In the genomic region with DNA sequence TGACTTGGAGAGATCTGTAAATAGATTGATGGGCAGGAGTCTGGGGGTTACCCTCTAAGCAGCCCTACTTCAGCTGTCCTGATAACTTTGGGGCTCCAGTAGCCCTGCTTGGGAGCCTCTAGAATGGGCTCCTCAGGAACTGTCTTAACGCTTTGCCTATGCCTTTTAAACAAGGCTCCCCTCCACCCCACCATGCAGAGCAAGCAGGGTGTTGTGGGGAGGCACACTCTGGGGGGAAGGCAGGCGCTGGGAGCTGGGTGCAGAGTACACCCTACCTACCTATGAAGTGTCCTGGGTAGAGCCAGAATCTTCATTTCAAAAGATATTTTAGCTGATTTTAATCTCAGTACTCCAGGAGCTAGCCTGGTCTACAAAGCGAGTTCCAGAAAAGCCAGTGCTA, we compare ENCODE assay signal across 9 mouse cellular contexts.
"Had no signal": no experiment of that assay in that cellular context is flagged by ENCODE, and none has a peak within 500 bp of the region (broad histone marks: within the 10 kb centered on the region; RNA-seq: fewer than 3 reads in every experiment).

No protein-coding gene starts in this region.

- H3K9ac ChIP-seq: limb, embryonic 12.5 days had no signal

- H3K4me2 ChIP-seq: limb, embryonic 12.5 days had no signal

- ATAC-seq: inflammation-experienced regulatory T-cells, adult 6 months; intestine, postnatal 0 days had no signal

- DNase-seq: kidney, adult 8-10 months; layer of hippocampus, adult 9-11 months; layer of hippocampus, postnatal 36 days; lung, adult 2 months; lung, postnatal 36 days; right cerebral cortex, postnatal 14 days had no signal

- H3K4me3 ChIP-seq: limb, embryonic 12.5 days had no signal

- H3K9me3 ChIP-seq: limb, embryonic 12.5 days had no signal

- H3K36me3 ChIP-seq: limb, embryonic 12.5 days had no signal

- H3K27me3 ChIP-seq: limb, embryonic 12.5 days had no signal

- H3K27ac ChIP-seq: limb, embryonic 12.5 days had no signal
